Mouse (Mus musculus): ENCODE measurements around the gene Arfgef3.
"Not testable (repeated sequence)": the region's sequence is repeated elsewhere in the genome, so short reads cannot be mapped to it uniquely, and the experiment has no call there.

Arfgef3 gene

GRCm38 (mm10) chr10:18681385-18681954, 62.3 kb downstream of the Arfgef3 start:
- DNase-seq (ENCODE audit: low spot score in 2 of 2), result no peak

DNA sequence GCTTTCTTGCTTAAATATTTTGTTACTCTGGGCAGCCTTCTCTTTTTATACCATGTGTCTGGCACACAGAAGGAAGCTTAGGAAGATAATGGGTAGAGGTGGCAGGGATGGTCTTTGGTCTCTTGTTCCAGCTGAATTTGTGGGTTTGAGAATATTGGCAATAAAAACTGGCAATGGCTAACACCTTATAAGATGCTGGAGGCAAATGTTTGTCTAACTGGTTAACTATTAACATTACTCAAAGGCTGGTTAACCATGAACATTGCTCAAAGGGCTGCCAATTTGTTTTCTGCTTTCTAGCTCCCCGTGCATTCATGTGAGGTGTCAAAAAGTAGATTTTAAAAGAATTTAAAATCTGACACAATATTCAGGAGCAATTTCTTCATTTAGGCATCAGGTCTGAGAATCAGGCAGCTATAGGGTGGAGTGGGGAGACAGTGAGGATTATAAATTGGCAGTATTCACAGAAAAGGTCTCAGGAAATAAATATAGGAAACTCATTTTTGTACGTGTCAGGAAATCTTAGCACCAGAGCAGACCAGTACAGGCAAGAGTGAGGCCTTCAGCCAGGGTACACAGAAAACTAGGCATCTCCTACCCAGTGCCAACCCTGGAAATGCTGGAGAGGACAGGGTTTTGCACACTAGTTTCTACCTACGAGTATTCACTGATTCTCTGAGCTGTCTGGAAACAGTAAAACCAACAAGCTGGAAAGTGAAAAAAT, 62.9 kb downstream of the Arfgef3 start:
- DNase-seq (ENCODE audit: low spot score in 2 of 2), result no peak

DNA sequence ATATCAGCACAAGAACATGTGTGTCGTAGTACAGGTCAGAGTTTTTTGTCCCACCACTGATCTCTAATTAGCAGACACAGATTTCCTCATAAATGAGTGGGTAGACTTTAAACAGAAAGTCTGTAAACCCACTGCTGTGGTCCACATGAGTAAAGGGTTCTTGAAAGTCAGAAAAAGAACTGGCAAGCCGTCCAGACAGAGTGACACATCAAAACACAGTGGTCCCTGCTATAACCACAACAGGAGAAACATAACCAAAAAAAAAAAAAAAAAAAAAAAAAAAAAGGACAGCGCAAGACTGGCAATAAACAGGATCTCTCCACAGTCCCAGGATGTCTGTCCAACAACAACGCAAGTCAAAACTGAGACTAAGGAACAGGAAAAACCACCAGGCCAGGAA, 64.9 kb downstream of the Arfgef3 start:
- no peak for DNase-seq (ENCODE audit: low spot score in 2 of 2)

DNA sequence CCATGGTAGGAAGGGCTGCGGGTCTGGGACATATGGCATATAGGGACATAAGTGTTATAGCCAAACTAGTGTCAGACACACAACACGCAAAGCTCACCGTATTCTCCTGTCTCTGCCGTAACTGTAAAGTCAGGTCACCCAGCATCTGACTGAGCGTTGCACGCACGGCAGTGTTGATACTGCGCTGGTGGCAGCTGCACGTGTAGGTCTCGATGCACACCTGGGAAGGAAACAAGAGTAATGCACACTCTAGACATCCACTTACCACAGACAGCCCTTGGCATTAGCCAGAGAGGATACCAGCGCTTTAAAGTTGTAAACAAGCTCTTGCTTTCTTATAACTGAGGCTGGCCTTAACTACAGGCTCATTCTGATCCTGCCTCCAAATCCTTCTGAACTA, 79.0 kb downstream of the Arfgef3 start:
- no peak for DNase-seq (ENCODE audit: low spot score in 2 of 2)

DNA sequence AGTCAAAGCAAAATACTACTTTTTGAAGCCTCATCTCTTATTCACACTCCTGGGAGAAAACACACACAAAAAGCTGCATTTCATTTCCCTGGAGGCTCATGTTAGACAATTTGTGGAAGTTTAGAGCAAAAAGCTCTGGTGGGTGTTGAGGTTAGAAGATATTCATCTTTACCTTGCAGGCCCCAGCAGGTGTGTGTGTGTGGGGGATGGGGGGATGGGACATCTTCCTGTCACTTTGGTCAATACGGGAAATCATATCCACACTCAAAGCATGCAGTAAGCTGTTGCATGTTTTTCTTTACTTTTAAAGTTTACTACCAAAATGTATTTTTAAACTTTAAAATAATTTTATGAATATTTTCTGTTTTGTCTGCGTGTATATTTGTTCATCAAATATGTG, 79.7 kb downstream of the Arfgef3 start:
- DNase-seq (ENCODE audit: low spot score in 2 of 2), result no peak

GRCm38 (mm10) chr10:18661606-18662220, 82.0 kb downstream of the Arfgef3 start:
- DNase-seq (ENCODE audit: low spot score in 2 of 2), result no peak

DNA sequence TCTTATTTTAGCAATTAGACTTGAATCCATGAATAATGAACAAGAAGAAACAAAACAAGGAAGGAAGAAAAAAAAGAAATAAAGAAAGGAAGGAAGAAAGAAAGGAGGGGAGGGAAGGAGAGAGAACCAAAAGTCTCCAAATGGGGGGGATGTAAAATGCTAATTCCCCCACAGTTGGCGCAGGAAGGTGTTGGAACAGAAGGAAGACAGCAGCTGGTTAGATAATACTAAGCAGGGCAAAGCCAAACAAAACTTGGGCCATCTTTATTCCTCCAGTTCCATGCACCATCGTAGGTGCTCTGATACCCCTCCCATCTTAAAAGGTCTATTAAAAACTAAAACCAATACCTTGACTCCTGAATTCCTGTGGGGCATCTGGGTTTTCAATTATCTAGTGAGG, 82.8 kb downstream of the Arfgef3 start:
- DNase-seq (ENCODE audit: low spot score in 2 of 2), result no peak

- DNase-seq (ENCODE audit: low spot score in 2 of 2), result no peak
Measured at GRCm38 (mm10) chr10:18657588-18657987, 86.2 kb downstream of the Arfgef3 start.

- no peak for DNase-seq (ENCODE audit: low spot score in 2 of 2)
Measured at GRCm38 (mm10) chr10:18647069-18647468, 96.7 kb downstream of the Arfgef3 start.

- DNase-seq (ENCODE audit: low spot score in 2 of 2), result no peak
Measured at GRCm38 (mm10) chr10:18646035-18646434, 97.7 kb downstream of the Arfgef3 start.

GRCm38 (mm10) chr10:18644346-18644745, 99.4 kb downstream of the Arfgef3 start:
- no peak for DNase-seq (ENCODE audit: low spot score in 2 of 2)

GRCm38 (mm10) chr10:18643506-18643905, 100.2 kb downstream of the Arfgef3 start:
- DNase-seq (ENCODE audit: low spot score in 2 of 2), result no peak

- no peak for DNase-seq (ENCODE audit: low spot score in 2 of 2)
Measured at GRCm38 (mm10) chr10:18642854-18643253, 100.9 kb downstream of the Arfgef3 start.

- no peak for DNase-seq (ENCODE audit: low spot score in 2 of 2)
Measured at GRCm38 (mm10) chr10:18640596-18640995, 103.2 kb downstream of the Arfgef3 start.

DNA sequence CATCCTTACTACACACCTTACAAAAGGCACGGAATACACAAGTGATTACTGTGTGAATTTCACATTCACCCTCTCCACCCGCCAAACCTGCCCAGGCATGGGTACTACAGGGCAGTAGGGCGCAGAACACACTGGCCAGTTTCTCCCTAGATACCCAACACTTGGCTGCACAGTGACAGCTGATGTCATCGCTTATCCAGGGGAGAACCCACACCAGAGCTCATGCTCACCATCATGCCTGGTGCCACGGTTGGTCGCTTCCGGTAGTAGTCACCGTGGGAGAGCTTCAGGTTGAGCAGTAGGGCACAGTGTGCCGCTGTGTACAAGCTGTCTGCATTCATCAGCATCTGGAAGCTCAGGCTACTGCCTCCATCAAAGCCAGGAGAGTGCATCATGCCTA, 108.3 kb downstream of the Arfgef3 start:
- DNase-seq (ENCODE audit: low spot score in 2 of 2), result no peak

DNA sequence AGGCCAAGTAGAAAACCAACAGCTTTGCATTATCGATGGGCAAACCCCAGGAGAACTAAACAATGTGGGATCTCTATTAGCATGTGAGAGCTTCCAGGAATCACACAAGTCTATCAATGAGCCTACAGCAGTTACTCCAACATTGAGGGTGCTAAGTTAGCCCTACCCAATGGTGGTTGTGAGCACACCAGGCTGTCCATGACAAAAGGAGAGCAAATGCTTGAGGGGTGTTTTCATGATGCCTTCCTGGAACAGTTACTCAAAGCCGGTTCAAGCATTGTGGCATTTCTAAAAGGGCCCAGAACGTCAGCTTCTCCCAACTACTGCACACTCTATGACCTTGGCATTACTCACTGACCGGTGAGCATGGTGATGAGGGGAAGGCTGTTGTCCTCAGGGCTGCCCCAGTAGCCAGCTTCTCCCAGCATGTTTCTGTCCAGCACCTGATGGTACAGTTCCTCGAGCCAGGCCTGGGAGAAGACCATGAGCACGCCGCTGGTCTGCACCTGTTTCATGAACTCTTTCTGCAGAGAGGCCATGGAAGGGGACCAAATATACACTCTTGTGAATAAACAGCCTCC, 109.3 kb downstream of the Arfgef3 start:
- no peak for DNase-seq (ENCODE audit: low spot score in 2 of 2)

- DNase-seq (ENCODE audit: low spot score in 2 of 2), result no peak
Measured at GRCm38 (mm10) chr10:18630498-18630897, 113.3 kb downstream of the Arfgef3 start.

- DNase-seq (ENCODE audit: low spot score in 2 of 2), result no peak
Measured at GRCm38 (mm10) chr10:18627530-18627929, 116.2 kb downstream of the Arfgef3 start.

GRCm38 (mm10) chr10:18612796-18613195, 131.0 kb downstream of the Arfgef3 start:
- DNase-seq (ENCODE audit: low spot score in 2 of 2), result no peak

GRCm38 (mm10) chr10:18604827-18605535, 138.8 kb downstream of the Arfgef3 start:
- not testable (repeated sequence) for DNase-seq (ENCODE audit: low spot score in 2 of 2)

- DNase-seq (ENCODE audit: low spot score in 2 of 2), result peak; percentile 61 to 83
Measured at GRCm38 (mm10) chr10:18602030-18602429, 141.7 kb downstream of the Arfgef3 start.

DNA sequence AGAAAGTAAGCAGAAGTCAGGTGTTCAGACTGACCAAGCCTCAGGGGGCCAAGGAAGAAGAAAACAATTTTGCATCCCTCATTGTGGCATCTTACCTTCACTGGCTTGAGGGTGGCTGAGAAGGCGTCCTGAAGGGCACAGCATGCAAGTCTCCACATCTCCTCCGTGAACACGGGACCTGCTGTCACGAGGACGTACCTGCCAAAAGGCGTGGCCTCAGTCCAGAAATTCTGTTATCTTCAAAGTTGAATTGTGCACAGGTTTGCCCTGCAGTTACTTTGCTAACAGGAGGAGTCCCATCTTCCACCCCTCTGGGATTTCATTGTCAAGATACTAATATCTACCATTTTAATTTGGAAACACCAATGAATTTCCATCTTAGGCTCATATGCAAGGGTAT, 146.1 kb downstream of the Arfgef3 start:
- no peak for DNase-seq (ENCODE audit: low spot score in 2 of 2)

Measured in cerebellum, postnatal 4 days (tissue).